Mouse (Mus musculus): ENCODE data around the gene Eif4enif1.
A peak's percentile ranks its signal among the peaks of the same experiment; 100 is the strongest.
"Not testable (repeated sequence)": the region's sequence is repeated elsewhere in the genome, so short reads cannot be mapped to it uniquely, and the experiment has no call there.

Gene Eif4enif1

DNA sequence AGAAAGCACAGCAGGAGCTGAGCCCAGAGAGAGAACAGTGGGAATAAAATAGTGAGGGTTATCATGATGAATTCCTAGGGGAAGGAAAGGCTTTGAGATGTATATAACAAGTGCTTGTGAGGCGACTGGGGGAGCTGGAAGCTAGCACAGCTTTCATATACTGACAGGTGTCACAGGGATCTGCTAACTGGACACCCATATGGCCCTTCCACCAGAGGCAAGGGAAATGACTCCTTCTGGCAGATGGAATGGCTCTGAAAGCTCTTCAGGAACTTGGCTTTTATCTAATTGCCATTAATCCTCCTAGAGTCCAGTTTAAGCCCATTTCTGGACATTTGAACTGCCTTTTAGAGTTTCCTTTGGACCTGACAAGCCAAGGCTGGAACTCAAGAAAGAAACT lies 20.2 kb upstream of the Eif4enif1 start:
- not testable (repeated sequence) for DNase-seq (ENCODE audit: low read depth)

- DNase-seq (ENCODE audit: low read depth): not testable (repeated sequence)
Measured at GRCm38 (mm10) chr11:3182707-3183106, 19.5 kb upstream of the Eif4enif1 start.

GRCm38 (mm10) chr11:3193363-3193762 lies 8.8 kb upstream of the Eif4enif1 start, which contains the start of gene Sfi1:
Gene Sfi1, minus strand, starts transcription at chr11:3193463.
- DNase-seq (ENCODE audit: low read depth): no peak

- not testable (repeated sequence) for DNase-seq (ENCODE audit: low read depth)
Measured at GRCm38 (mm10) chr11:3200636-3201035, 1.6 kb upstream of the Eif4enif1 start.

GRCm38 (mm10) chr11:3201326-3202230 lies 614 bp upstream of the Eif4enif1 start:
- peak; percentile 67 for DNase-seq (ENCODE audit: low read depth)

DNA sequence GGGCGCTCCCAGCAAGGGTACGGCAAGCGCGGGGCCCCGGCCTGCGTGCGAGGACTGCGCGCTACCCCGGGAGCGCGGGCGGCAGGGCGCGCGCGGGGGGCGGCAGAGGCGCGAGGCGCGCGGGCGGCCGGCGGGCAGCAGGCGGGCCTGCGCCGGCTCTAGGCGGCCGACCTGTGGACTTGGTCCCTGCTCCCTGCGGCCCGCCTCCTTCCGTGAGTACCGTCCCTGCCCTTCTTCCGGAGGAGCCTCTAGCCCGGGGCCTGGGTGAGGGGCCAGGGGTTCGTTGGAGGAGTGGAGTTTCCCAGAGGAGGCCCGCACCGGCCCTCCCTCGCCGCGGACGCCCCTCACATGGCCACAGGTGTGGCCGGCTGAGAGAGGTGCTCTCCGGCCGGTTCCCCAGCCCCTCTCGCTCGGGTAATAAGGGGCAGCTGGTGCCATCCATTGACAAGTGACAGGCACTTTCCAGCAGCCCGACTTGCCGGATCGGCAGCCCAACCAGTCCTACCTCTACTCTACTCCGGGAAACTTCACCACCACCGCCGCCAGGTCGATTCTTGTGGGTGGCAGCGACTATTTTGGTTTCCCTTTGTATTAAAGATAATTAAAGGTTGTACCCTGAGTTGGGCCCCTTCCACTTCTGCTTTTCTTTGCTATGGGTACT lies 719 bp downstream of the Eif4enif1 start:
- DNase-seq (ENCODE audit: low read depth): peak; percentile 35

- no peak for DNase-seq (ENCODE audit: low read depth)
Measured at GRCm38 (mm10) chr11:3203771-3204170, 1.6 kb downstream of the Eif4enif1 start.

DNA sequence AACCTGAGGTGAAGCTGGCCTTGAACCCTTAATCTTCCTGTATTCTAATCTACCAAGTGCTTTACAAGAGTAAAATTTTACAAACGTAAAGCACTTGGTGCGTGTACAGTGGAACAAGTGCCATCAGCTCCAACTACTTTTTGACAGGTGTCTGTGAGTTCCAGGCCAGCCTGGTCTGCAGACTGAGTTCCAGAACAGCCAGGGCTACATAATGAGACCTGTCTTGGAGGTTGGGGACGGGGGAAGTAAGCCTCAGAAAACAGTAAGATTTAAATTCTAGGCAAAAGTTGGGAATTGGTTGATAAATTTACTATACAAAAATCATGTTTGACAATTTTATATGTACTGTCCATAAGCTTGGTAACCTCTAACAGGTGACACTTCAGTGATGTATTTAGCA lies 3.0 kb downstream of the Eif4enif1 start:
- DNase-seq (ENCODE audit: low read depth): no peak

GRCm38 (mm10) chr11:3206783-3207182 lies 4.6 kb downstream of the Eif4enif1 start:
- no peak for DNase-seq (ENCODE audit: low read depth)

DNA sequence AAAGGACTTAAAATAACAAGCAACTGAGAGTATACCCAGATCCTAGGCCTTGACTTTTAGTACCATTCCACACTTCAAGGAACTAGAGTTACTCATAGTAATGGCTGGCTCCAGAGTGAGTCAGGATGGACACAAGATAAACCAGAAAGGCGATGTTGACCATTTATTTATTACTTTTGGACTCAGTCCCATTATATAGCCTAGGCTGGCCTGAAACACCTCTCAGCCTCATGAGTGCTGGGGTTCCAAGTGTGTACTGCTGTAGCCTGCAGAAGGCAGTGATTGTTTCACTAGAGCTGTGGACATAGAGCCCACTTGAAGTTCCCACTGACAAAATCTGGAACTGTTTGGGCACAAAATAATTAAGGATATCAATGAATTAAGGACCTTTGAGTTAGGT lies 10.3 kb downstream of the Eif4enif1 start:
- no peak for DNase-seq (ENCODE audit: low read depth)

DNA sequence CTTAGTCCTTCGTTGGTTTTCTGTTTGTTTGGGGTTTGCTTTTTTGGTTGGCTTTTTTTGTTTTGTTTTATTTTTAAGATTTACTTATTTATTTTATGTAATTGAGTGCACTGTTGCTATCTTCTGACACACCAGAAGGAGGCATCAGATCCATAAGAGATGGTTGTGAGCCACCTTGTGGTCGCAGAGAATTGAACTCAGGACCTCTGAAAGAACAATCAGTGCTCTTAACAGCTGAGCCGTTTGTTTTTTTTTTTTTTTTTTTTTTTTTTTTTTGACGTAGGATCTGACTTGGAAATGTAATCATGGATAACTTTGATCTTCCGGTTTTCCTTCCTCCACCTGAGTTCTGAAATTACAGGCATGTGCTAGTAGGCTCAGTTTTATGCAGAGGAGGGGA lies 20.9 kb downstream of the Eif4enif1 start:
- DNase-seq (ENCODE audit: low read depth): no peak

- no peak for DNase-seq (ENCODE audit: low read depth)
Measured at GRCm38 (mm10) chr11:3227113-3227512, 24.9 kb downstream of the Eif4enif1 start.

GRCm38 (mm10) chr11:3232248-3232647 lies 30.1 kb downstream of the Eif4enif1 start:
- DNase-seq (ENCODE audit: low read depth): no peak

DNA sequence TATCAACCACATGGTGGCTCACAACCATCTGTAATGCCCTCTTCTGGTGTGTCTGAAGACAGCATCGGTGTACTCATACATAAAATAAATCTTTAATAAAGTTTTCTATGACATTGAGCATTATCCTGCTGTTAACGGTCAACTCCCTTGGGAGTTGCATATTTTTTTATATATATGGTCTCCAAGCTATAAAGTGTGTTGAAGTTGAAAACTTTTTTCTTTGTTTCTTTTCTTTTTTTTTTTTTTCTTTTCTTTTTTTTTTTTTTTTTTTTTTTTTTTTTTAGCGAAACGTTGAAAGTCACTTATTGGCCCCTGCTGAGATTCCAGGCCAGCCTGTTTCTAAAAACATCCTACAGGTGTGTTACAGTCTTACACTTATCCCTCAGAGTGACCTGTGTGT lies 31.5 kb downstream of the Eif4enif1 start:
- no peak for DNase-seq (ENCODE audit: low read depth)

DNA sequence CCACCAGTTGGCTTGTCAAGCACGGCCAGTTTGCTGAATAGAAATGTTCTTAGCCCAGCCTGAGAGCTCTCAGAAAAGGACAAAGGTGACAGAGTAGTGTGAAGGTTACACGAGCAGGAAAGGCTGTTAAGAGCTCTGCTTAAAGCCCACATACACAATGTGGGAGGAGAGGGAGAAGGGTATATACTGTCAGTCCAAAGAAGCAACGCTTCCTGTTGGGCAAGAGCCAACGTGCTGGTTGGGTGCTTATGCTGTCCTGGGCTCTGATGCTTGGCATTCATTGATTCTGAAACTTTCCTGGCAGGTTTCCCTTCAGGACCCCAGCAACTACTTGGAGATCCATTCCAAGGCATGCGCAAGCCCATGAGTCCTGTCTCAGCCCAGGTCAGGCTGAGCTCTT lies 33.1 kb downstream of the Eif4enif1 start:
- DNase-seq (ENCODE audit: low read depth): no peak

- no peak for DNase-seq (ENCODE audit: low read depth)
Measured at GRCm38 (mm10) chr11:3242395-3242794, 40.2 kb downstream of the Eif4enif1 start.

- DNase-seq (ENCODE audit: low read depth): no peak
Measured at GRCm38 (mm10) chr11:3243771-3244170, 41.6 kb downstream of the Eif4enif1 start.

DNA sequence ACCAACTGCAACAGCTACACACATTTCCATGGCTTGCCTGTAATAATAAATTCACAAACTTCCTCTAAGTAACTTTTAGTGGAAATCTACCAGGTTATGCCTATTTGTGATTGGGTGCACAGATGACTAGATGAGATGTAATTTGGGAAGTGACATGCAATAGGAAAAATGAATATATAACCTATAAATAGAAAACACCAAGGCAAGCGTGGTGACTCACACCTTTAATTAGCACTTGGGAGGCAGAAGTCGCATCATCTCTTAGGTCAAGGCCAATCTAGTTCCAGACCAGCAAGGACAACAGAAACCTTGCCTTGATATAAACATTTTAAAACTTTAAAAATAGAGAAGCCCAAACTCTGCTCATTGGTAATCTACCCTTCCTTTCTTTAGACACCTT lies 45.2 kb downstream of the Eif4enif1 start:
- no peak for DNase-seq (ENCODE audit: low read depth)

- DNase-seq (ENCODE audit: low read depth): no peak
Measured at GRCm38 (mm10) chr11:3259537-3259936, 57.3 kb downstream of the Eif4enif1 start.

- no peak for DNase-seq (ENCODE audit: low read depth)
Measured at GRCm38 (mm10) chr11:3265291-3266078, 63.3 kb downstream of the Eif4enif1 start.

DNA sequence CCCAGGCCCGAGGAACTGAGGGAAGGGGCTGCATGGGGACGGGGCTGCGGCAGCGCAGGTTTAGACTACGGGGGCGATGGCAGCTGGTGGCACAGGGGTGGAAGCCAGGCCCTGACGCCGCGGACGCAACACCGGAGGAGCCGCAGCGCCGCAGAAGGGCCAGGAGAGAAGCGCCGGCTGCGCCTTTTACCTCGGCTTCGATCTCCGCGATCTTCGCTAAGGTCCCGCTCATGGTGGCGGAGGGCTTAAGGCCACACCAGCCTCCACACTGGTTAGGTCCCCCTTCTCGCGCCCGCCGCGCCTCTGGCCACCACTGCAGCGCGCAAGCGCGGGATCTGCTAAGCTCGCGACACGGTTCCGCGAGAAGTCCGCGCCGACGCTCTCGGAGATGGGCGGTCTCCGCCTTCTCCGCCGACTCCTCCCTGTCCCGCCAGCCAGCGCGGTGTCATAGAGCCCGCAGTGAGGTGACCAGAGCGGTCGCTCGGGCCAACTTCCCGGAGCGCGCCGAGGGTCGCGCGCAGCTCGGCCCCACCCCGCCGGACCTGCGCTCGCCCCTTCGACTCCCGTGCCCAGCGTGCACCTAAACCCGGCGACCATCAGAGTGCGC lies 64.0 kb downstream of the Eif4enif1 start, which contains the start of gene Drg1:
Gene Drg1, minus strand, starts transcription at position 337 of the 607 bp plus-strand sequence.
- DNase-seq (ENCODE audit: low read depth): peak; percentile 87

- DNase-seq (ENCODE audit: low read depth): no peak
Measured at GRCm38 (mm10) chr11:3267133-3267532, 64.9 kb downstream of the Eif4enif1 start.

Data from c-Kit-positive CD71-negative TER-119-negative erythroid progenitor cells, embryonic 14.5 days (primary cell).